Mouse (Mus musculus) heart, postnatal 25 days (tissue): ENCODE data around the gene Ssxb6. TPM values are rescaled to one million over a fixed set of nuclear protein-coding genes. Genes with fewer than 3 reads are reported as not detected.
"Not testable (repeated sequence)": the region's sequence is repeated elsewhere in the genome, so short reads cannot be mapped to it uniquely, and the experiment has no call there.

Experiments
- DNase-seq: peaks from one replicate; pipeline ENCODE4 v3.0.0; 2022; ENCODE audit warnings: low spot score
- intact Hi-C: fragments of 180-260 bp; cut with DNase I; formaldehyde crosslinking; loops from one replicate; pipeline ENCODE4 v1.15.1; 2025
- total RNA-seq, 2 experiments: library from RNA; stranded (reverse); gene quantifications; 2 replicates each; pipeline ENCODE4 v1.2.3; 2021

Ssxb6 gene
- not detected for total RNA-seq

DNA sequence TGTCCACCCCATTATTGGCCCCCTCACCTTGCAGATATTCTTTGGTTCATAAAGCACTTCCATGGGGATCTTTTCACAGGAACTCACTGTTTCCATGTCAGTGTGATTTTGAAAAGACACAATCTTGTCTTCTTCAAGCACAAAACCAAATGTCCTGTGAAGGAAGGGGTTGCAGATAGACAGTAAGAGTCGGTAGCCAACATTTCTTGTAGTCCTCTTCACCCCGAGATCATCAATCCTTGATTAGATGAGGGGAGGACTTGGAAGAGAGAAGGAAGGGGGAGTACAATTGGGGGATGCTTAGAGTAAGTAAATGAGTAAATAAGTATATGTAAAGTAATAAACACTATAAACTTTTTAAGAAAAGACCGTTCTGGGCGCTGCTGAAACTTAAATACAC, at the start of gene Ssxb6:
Gene Ssxb6 (minus strand): TSS at position 101 of the 400 bp plus-strand sequence.
- intact Hi-C loops, DNase-seq: not testable (repeated sequence)

DNA sequence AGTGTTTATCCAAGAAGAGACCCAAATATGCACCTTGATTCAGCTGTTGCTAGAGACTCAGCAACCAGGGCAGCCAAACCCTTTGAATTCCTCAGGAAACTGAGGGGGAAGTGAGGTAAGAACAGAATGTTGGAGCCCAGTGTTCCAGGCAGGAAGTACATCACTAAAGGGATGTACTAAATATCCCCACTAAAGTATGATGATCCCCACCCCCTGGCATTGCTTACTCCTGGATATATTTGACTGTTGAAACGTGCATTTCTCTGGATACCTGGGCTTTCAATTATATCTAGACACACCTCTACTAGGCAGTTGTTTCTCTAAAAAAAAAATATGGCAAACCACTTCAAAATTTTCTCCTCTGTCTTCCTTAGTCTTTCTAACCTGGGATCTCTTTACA, 43.7 kb upstream of the Ssxb6 start, which contains the start of gene Ssxb3:
Gene Ssxb3 (minus strand): TSS at position 101 of the 400 bp plus-strand sequence.
- intact Hi-C loops, DNase-seq: not testable (repeated sequence)

DNA sequence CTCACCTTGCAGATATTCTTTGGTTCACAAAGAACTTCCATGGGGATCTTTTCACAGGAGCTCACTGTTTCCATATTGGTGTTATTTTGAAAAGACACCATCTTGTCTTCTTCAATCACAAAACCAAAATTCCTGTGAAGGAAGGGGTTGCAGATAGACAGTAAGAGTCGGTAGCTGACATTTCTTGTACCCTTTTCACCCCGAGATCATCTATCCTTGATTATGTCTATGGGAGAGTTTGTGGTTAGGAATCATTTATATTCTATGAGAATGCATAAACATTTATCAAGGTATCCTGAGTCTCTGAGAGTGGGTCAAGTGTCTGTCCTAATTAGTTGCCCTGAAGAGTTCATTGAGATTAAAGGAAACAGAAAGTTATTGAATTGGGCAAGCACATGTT, 23.2 kb downstream of the Ssxb6 start, which contains the start of gene Gm14459:
Gene Gm14459 (minus strand): TSS at position 101 of the 400 bp plus-strand sequence.
- intact Hi-C loops: no loop called here
- no peak for DNase-seq

Other genes starting within 250 kb of the Ssxb6 start
- not detected for gene Ssxb10, start 220.8 kb downstream of the Ssxb6 start, total RNA-seq
- gene Ssxb9, start 181.3 kb downstream of the Ssxb6 start, total RNA-seq: not detected
- gene Ssxb1, start 134.9 kb downstream of the Ssxb6 start, total RNA-seq: not detected
- gene Ssxb2, start 86.5 kb downstream of the Ssxb6 start, total RNA-seq: not detected
- gene Gm14459, start 23.3 kb downstream of the Ssxb6 start, total RNA-seq: not detected
- not detected for gene Ssxb3, start 43.6 kb upstream of the Ssxb6 start, total RNA-seq
- gene Ssxb8, start 142.6 kb upstream of the Ssxb6 start, total RNA-seq: not detected
- gene Ssx9, start 200.2 kb upstream of the Ssxb6 start, total RNA-seq: not detected